Mouse (Mus musculus) myocyte (in vitro differentiated cells): ENCODE data around the gene Shisa6.

Experiments
- MAX ChIP-seq: IDR thresholded peaks from one replicate; pipeline ENCODE4 v1.6.1; 2011; ENCODE audit warnings: low read depth, mild to moderate bottlenecking, control low read depth
- POLR2A ChIP-seq: IDR thresholded peaks from one replicate; pipeline ENCODE4 v1.6.1; 2011; ENCODE audit warnings: low read depth, mild to moderate bottlenecking, control low read depth, moderate library complexity; ENCODE audit not compliant: insufficient read length
- POLR2AphosphoS2 ChIP-seq: IDR thresholded peaks from one replicate; pipeline ENCODE4 v1.6.1; 2011; ENCODE audit warnings: low read depth, control low read depth; ENCODE audit not compliant: insufficient read length

DNA sequence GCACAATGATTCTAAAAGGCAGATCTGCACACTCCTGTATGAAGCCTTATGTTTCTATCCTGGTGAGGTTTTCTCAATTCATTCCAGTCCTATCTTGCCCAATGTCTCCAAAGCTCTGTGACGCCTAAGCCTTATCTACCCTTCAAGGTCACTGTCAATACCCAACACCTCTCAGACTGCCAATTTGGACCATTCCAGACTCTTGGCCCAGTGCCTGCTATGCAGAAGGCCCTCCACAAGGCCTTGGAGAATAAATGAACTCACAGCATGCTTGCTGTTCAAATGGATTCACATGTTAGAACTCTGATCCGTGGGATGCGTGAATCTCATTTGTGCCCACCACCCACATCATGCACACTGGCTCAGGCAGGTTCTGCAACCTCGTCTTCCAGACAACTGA is 38.0 kb downstream of the Shisa6 start:
- TF ChIP-seq POLR2A = no peak
- TF ChIP-seq POLR2AphosphoS2 = no peak
- no peak for TF ChIP-seq MAX
